Mouse (Mus musculus) layer of hippocampus, adult 6 months (tissue): ENCODE data around the gene Plppr4. TPM values are rescaled to one million over a fixed set of nuclear protein-coding genes. Genes with fewer than 3 reads are reported as not detected.

Experiments
- long read RNA-seq, 2 experiments: library from polyadenylated mRNA; unstranded; transcript quantifications; one replicate each; pipeline ENCODE4 v2.0.0; 2019 to 2020
- microRNA-seq: library from miRNA; unstranded; fragments of <30 nt; microRNA quantifications from one replicate; pipeline ENCODE4 v1.2.0, GENCODE M21; 2020
- polyA plus RNA-seq: library from polyadenylated mRNA; unstranded; fragments of <200 nt; fragmentation: Nextera tagmentation; gene quantifications from 2 replicates; pipeline ENCODE4 v1.2.3, GENCODE M21; 2021

The Plppr4 gene
- polyA plus RNA-seq, result 95.6 and 121 TPM in 2 replicates
- long read RNA-seq, experiment 1, full-length matches to known transcripts, result 61 of 173 reads
- long read RNA-seq, experiment 1, partial matches to known transcripts, result 10 of 173 reads
- long read RNA-seq, experiment 1, other reads (novel, unspliced or antisense), result 102 of 173 reads
- long read RNA-seq, experiment 2, full-length matches to known transcripts, result 711 of 840 reads
- long read RNA-seq, experiment 2, partial matches to known transcripts, result 25 of 840 reads
- long read RNA-seq, experiment 2, other reads (novel, unspliced or antisense), result 104 of 840 reads

DNA sequence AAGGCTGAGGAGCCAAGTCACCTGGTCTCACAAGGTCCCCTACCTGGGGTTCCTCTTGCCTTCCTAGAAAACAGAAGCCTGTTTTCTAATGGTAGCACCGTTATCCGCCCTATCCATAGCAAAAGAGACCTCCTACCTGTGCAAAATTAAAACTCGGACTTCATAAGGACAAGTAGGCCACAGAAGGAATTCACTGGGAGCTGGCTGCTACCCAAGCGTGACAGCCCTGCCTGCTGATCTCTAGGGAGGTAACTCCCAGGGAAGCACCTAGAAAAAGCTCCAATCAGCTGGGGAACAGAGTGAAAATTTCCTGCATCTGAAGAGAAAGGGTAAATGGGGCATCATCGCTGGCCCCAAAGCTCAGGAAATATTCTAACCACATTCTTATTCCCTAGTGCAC lies at the start of gene Plppr4:
Gene Plppr4, minus strand, starts transcription at position 349 of the 400 bp plus-strand sequence.

Small RNA genes lying within 50 kb of the gene (microRNA-seq; reads per million reads assigned to microRNA genes)
- gene Gm22408, result not detected

Other genes with a start within 250 kb of the Plppr4 start
- gene Plppr5, start 214.0 kb upstream of the Plppr4 start, polyA plus RNA-seq, result 13.5 and 13.8 TPM in 2 replicates